Mouse (Mus musculus): ENCODE results near the gene Cdk14. TPM values are rescaled to one million over a fixed set of nuclear protein-coding genes. Genes with fewer than 3 reads are reported as not detected.

Cdk14 gene
- polyA plus RNA-seq, 1 experiment from 2014 or later = 29.9 TPM

- ATAC-seq (replicated peaks; ENCODE audit: insufficient number of reproducible peaks, low FRiP score, low TSS enrichment, low read depth) (no peak), DNase-seq (ENCODE audit: low spot score) (no peak)
- WGBS = 48% methylated on average over 1 of the region's 1 CpGs
- H3K36me3 ChIP-seq (replicated peaks; ENCODE audit: control insufficient read depth, insufficient read depth, low read depth, low read length) = no peaks in the 10 kb centered on the region
- H3K4me1 ChIP-seq (ENCODE audit: control insufficient read depth, insufficient read depth, low read length) = no peaks in the 10 kb centered on the region
- no peak overlapping the region for H3K27ac ChIP-seq (replicated peaks; ENCODE audit: low read depth, low read length)
- no peaks in the 10 kb centered on the region for H3K9me3 ChIP-seq (replicated peaks; ENCODE audit: control insufficient read depth, low read length)
- no peak overlapping the region for H3K9ac ChIP-seq (replicated peaks; ENCODE audit: low read length)
- no peaks in the 10 kb centered on the region for H3K27me3 ChIP-seq (ENCODE audit: control insufficient read depth, insufficient read depth, low read length)
- no peak overlapping the region for H3K4me2 ChIP-seq (ENCODE audit: low read depth, low read length)
- H3K4me3 ChIP-seq (ENCODE audit: low read depth, low read length) = no peak overlapping the region
These were observed 554.0 kb downstream of the Cdk14 start for GRCm38 (mm10) chr5:4866099-4866498.

GRCm38 (mm10) chr5:4861592-4861991 is 558.5 kb downstream of the Cdk14 start:
- no peak for DNase-seq (ENCODE audit: low spot score)
- Histone ChIP-seq H3K9me3 (replicated peaks; ENCODE audit: control insufficient read depth, low read length) (no peaks in the 10 kb centered on the region), H3K27me3 (ENCODE audit: control insufficient read depth, insufficient read depth, low read length) (no peaks in the 10 kb centered on the region), H3K27ac (replicated peaks; ENCODE audit: low read depth, low read length) (no peak overlapping the region), H3K4me2 (ENCODE audit: low read depth, low read length) (no peak overlapping the region), H3K4me3 (ENCODE audit: low read depth, low read length) (no peak overlapping the region), H3K9ac (replicated peaks; ENCODE audit: low read length) (no peak overlapping the region), H3K36me3 (replicated peaks; ENCODE audit: control insufficient read depth, insufficient read depth, low read depth, low read length) (no peaks in the 10 kb centered on the region), H3K4me1 (ENCODE audit: control insufficient read depth, insufficient read depth, low read length) (no peaks in the 10 kb centered on the region)
- no peak for ATAC-seq (replicated peaks; ENCODE audit: insufficient number of reproducible peaks, low FRiP score, low TSS enrichment, low read depth)
- 87% methylated on average over 9 of the region's 9 CpGs for WGBS

- no peaks in the 10 kb centered on the region for H3K9me3 ChIP-seq (replicated peaks; ENCODE audit: control insufficient read depth, low read length)
- H3K4me1 ChIP-seq (ENCODE audit: control insufficient read depth, insufficient read depth, low read length) = no peaks in the 10 kb centered on the region
- no peaks in the 10 kb centered on the region for H3K27me3 ChIP-seq (ENCODE audit: control insufficient read depth, insufficient read depth, low read length)
- no peak overlapping the region for H3K27ac ChIP-seq (replicated peaks; ENCODE audit: low read depth, low read length)
- no peaks in the 10 kb centered on the region for H3K36me3 ChIP-seq (replicated peaks; ENCODE audit: control insufficient read depth, insufficient read depth, low read depth, low read length)
- no peak overlapping the region for H3K4me3 ChIP-seq (ENCODE audit: low read depth, low read length)
- H3K9ac ChIP-seq (replicated peaks; ENCODE audit: low read length) = no peak overlapping the region
- DNase-seq (ENCODE audit: low spot score) (no peak), ATAC-seq (replicated peaks; ENCODE audit: insufficient number of reproducible peaks, low FRiP score, low TSS enrichment, low read depth) (no peak)
- 84% methylated on average over 2 of the region's 2 CpGs for WGBS
- H3K4me2 ChIP-seq (ENCODE audit: low read depth, low read length) = no peak overlapping the region
These were observed 559.0 kb downstream of the Cdk14 start for GRCm38 (mm10) chr5:4861141-4861540.

- Histone ChIP-seq H3K27ac (replicated peaks; ENCODE audit: low read depth, low read length) (no peak overlapping the region), H3K27me3 (ENCODE audit: control insufficient read depth, insufficient read depth, low read length) (no peaks in the 10 kb centered on the region), H3K4me2 (ENCODE audit: low read depth, low read length) (no peak overlapping the region), H3K9me3 (replicated peaks; ENCODE audit: control insufficient read depth, low read length) (no peaks in the 10 kb centered on the region), H3K9ac (replicated peaks; ENCODE audit: low read length) (no peak overlapping the region), H3K36me3 (replicated peaks; ENCODE audit: control insufficient read depth, insufficient read depth, low read depth, low read length) (no peaks in the 10 kb centered on the region), H3K4me1 (ENCODE audit: control insufficient read depth, insufficient read depth, low read length) (no peaks in the 10 kb centered on the region), H3K4me3 (ENCODE audit: low read depth, low read length) (no peak overlapping the region)
- 57% methylated on average over 5 of the region's 5 CpGs for WGBS
- ATAC-seq (replicated peaks; ENCODE audit: insufficient number of reproducible peaks, low FRiP score, low TSS enrichment, low read depth) = 0 out of 2 replicates have a peak, but pooled peaks have one; percentile 48
- peak; percentile 21 for DNase-seq (ENCODE audit: low spot score)
These were observed 562.0 kb downstream of the Cdk14 start for GRCm38 (mm10) chr5:4858032-4858641.

- 84% methylated on average over 2 of the region's 2 CpGs for WGBS
- Histone ChIP-seq H3K4me3 (ENCODE audit: low read depth, low read length) (no peak overlapping the region), H3K9ac (replicated peaks; ENCODE audit: low read length) (no peak overlapping the region), H3K9me3 (replicated peaks; ENCODE audit: control insufficient read depth, low read length) (no peaks in the 10 kb centered on the region), H3K27me3 (ENCODE audit: control insufficient read depth, insufficient read depth, low read length) (no peaks in the 10 kb centered on the region), H3K36me3 (replicated peaks; ENCODE audit: control insufficient read depth, insufficient read depth, low read depth, low read length) (no peaks in the 10 kb centered on the region), H3K4me1 (ENCODE audit: control insufficient read depth, insufficient read depth, low read length) (no peaks in the 10 kb centered on the region), H3K27ac (replicated peaks; ENCODE audit: low read depth, low read length) (no peak overlapping the region), H3K4me2 (ENCODE audit: low read depth, low read length) (no peak overlapping the region)
- no peak for ATAC-seq (replicated peaks; ENCODE audit: insufficient number of reproducible peaks, low FRiP score, low TSS enrichment, low read depth)
- DNase-seq (ENCODE audit: low spot score) = no peak
These were observed 566.6 kb downstream of the Cdk14 start for GRCm38 (mm10) chr5:4853503-4853902.

DNA sequence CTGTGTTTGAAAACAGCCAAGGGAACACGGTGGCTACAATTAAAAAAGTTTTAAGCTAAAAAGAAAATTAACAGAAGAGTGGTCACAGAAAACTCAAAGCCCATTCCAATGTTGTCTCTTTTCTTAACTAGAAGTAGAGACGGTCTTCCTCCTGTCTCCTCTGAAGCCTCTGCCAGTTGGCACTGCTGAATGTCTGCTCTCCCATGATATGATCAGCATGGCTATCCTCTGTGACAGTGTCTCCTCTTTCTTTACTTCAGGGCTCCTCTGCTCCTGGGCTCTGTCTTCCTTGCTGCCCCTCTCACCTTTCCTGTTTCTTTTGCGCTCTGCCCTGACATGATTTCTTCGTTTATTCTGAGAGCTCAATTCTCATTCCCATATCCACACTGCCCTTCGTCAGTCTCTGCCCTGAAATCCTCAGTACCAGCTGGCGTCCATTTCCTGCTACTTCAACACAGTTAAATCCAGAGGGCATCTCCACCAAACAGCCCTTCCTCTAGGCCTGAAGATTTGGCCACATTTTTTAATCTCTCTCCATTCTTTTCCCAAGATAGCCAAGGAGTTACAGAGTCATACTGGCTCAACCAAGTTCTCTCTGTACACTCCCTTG is 567.3 kb downstream of the Cdk14 start:
- no peaks in the 10 kb centered on the region for H3K36me3 ChIP-seq (replicated peaks; ENCODE audit: control insufficient read depth, insufficient read depth, low read depth, low read length)
- ATAC-seq (replicated peaks; ENCODE audit: insufficient number of reproducible peaks, low FRiP score, low TSS enrichment, low read depth) = no peak
- H3K27ac ChIP-seq (replicated peaks; ENCODE audit: low read depth, low read length) = no peak overlapping the region
- no peak overlapping the region for H3K4me3 ChIP-seq (ENCODE audit: low read depth, low read length)
- no peaks in the 10 kb centered on the region for H3K27me3 ChIP-seq (ENCODE audit: control insufficient read depth, insufficient read depth, low read length)
- no peak for DNase-seq (ENCODE audit: low spot score)
- H3K4me1 ChIP-seq (ENCODE audit: control insufficient read depth, insufficient read depth, low read length) = no peaks in the 10 kb centered on the region
- H3K4me2 ChIP-seq (ENCODE audit: low read depth, low read length) = no peak overlapping the region
- H3K9me3 ChIP-seq (replicated peaks; ENCODE audit: control insufficient read depth, low read length) = no peaks in the 10 kb centered on the region
- H3K9ac ChIP-seq (replicated peaks; ENCODE audit: low read length) = no peak overlapping the region
- 79% methylated on average over 6 of the region's 6 CpGs for WGBS

GRCm38 (mm10) chr5:4851934-4852710 is 568.0 kb downstream of the Cdk14 start:
- DNase-seq (ENCODE audit: low spot score) = no peak
- H3K9ac ChIP-seq (replicated peaks; ENCODE audit: low read length) = no peak overlapping the region
- WGBS = 90% methylated on average over 9 of the region's 9 CpGs
- H3K36me3 ChIP-seq (replicated peaks; ENCODE audit: control insufficient read depth, insufficient read depth, low read depth, low read length) = no peaks in the 10 kb centered on the region
- H3K27me3 ChIP-seq (ENCODE audit: control insufficient read depth, insufficient read depth, low read length) = no peaks in the 10 kb centered on the region
- no peaks in the 10 kb centered on the region for H3K4me1 ChIP-seq (ENCODE audit: control insufficient read depth, insufficient read depth, low read length)
- no peak overlapping the region for H3K4me3 ChIP-seq (ENCODE audit: low read depth, low read length)
- no peaks in the 10 kb centered on the region for H3K9me3 ChIP-seq (replicated peaks; ENCODE audit: control insufficient read depth, low read length)
- no peak overlapping the region for H3K27ac ChIP-seq (replicated peaks; ENCODE audit: low read depth, low read length)
- H3K4me2 ChIP-seq (ENCODE audit: low read depth, low read length) = no peak overlapping the region
- ATAC-seq (replicated peaks; ENCODE audit: insufficient number of reproducible peaks, low FRiP score, low TSS enrichment, low read depth) = no peak

Data from embryonic facial prominence, embryonic 11.5 days (tissue).